Mouse (Mus musculus) layer of hippocampus, postnatal 25 days (tissue): ENCODE measurements at regions not wholly inside any gene's neighbourhood (a gene's known extent, or its start where the extent isn't known, plus 50 kb on each side); places are given as distances from the start of the nearest gene placed in this dataset.

Source experiments
- DNase-seq, 2 experiments: peaks; one replicate each; pipeline ENCODE4 v3.0.0; 2022; ENCODE audit warnings: mixed read lengths in 2 of 2, low spot score in 1 of 2; ENCODE audit errors: extremely low spot score in 1 of 2

DNA sequence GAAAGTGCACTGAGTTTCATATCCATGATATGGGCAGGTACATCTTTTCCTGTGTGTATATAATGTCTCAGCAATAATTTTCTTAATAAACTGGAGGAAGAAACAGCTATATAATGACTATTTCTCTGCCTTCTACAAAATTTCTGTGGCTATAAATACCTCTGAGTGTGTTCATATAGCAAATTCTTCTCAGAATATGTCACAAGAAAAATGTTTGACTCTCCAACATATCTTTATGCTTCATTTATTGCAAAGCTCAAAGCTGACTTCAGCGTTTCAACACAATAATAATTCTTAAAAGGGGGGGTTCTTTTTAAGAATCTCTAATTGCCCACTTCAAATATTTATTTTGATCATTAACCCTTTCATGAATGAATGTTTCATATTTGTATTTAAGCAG, 310.0 kb upstream of the Paip1 start:
- DNase-seq, result no peak

DNA sequence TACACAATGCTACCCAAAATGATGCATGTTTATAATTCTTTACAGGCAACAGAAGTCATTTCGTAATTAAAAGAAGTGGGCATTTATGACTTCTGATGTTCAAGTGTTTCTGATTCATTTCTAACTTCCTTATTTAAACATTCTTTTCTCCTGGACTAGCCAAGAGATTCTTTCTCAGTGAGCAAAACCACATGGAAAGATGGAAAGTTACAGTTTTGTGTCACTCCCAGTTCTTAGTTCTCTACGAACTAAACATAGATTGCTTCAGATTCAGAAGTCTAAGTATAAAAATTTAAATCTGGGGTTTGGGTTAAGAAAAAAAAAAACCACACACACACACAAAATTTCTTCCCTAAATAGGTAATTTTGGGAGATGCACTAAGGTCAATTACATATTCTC, 288.0 kb upstream of the Paip1 start:
- DNase-seq, result no peak

DNA sequence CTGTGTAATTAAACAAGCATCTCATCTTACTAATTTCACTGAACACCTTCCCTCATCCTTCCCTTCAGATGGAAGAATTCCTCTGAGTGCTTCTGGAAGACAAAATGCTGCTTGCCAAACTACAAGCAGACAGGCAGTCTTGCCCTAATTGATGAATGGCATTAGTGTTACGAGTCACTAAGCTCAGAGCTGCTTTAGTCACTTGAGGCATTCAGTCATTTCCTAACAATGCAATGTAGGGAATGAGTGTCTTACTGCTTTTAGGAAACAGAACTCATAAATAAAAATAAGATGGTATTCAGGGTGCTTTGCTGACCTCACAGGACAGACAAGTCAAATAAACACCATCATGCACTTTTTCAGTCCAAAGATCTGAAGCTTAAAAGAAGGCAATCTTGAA, 285.1 kb upstream of the Paip1 start:
- no peak for DNase-seq

DNA sequence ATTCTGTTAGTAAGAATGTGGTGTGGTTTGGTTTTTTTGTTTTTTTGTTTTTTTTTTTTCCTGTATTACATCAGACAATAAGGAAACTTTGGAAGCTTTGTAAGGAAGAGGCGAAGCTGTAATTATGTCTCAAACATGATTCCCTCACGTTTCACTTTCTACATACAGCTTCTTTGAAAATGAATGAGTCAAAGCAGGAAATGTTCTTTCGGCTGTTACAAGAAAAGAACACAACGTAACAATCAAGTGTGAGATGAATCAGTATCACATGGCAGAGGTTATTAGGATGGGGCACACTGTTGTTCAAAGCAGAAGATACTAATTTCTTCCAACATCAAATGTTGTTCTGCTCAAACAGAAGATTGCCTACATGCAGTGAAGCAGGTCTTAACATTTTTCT, 282.7 kb upstream of the Paip1 start:
- no peak for DNase-seq

DNA sequence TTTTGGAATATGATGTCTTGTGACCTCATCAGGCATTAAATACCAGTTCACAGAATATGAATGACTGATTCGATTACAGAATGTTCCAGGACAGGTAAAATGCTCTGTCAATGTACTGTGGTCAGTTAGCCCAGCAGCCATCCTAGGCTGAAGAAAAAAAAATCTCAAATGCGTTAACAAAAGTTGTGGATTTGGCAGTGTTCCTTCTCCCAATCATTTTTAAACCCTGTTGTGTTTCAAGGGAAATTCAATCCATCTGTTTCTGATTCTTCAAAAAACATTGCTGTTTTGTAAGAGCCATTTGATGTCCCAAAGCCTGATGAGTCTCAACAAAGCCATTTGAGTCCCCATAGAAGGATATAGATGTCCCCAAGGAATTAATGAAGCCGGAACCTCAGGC, 280.7 kb upstream of the Paip1 start:
- no peak for DNase-seq

DNA sequence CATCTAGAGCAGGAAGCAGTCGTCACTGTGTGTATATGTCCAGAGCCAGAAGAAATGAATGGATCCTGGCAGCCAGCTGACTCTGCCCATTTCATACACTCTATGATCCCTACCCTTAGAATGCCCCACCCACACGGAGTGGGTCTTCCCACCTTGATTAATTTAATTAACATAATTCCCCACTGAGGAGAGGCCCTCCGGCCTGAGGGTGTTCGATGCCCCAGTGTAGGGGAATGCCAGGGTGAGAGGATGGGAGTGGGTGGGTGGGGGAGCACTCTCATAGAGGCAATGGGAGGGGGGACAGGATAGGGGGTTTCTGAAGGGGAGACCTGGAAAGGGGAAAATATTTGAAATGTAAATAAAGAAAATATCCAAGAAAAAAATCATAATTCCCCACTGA, 279.3 kb upstream of the Paip1 start:
- no peak for DNase-seq

DNA sequence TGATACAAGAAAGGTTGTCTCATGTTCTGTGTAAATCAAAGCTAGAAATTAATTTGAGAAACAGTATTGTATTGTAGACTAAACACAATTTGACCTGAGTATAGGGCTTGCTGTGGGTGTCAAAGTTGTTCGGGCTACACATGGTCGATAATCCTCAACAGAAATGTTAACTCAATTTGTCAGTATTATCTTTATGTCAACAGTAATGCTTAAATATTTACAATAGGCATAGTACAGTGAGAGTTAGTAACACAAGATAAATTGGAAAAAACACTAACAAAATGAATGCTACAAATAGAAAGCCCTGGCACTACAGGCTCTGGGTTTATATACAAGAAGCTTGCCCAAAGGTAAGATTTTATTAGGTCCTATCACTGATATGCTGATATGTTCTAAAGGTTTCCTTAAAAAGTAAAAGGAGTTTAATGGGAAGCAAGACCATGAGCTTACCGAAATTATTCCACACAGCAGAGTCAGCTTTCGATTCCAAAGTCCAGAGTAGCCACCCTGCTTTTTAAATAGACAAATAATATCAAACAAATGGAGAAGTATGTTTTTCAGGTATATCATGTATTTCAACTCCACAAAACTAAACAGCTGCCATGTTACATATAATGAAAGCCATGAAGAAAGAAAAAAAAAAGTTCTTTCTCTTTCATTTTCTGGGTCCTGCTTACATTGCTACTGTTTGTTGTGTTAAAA, 277.4 kb upstream of the Paip1 start:
- no peak for DNase-seq

DNA sequence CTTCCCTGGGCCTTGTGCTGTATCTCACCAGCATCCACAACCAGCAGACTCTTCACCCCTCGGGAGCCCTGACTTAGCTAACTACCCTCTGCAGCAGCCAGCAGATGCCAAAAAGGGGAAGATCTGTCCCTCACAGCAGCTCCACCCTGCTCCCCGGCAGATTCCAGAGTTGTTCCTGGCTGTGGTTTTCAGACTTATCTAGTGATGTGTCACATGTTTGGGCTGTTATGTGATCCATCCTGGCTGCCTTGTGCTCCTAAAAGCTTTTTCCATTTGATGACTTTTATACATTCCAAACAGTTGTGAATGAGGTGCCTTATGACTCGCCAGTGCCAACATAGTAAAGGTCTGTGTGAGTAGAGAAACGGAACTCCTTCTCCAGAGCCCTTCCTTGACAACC, 250.6 kb upstream of the Paip1 start:
- no peak for DNase-seq

DNA sequence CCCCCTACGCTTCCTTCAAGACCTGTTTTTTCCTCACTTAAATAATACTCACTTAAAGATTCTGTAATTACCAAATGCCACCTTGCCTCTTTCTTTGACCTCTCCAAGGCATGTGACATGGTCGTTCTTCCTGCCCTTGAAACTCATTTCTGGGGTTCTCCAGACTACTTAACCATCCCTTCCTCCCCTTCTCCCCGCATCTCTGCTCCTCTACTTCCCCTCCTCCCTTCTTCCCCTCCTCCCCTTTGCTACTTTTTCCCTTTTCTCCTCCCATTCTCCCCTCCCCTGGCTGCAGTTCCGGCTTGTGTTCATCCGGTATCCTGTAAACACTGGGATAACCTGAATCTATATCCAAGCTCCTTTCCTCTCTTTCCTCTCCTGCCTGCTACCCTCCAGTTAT, 250.2 kb upstream of the Paip1 start:
- no peak for DNase-seq

DNA sequence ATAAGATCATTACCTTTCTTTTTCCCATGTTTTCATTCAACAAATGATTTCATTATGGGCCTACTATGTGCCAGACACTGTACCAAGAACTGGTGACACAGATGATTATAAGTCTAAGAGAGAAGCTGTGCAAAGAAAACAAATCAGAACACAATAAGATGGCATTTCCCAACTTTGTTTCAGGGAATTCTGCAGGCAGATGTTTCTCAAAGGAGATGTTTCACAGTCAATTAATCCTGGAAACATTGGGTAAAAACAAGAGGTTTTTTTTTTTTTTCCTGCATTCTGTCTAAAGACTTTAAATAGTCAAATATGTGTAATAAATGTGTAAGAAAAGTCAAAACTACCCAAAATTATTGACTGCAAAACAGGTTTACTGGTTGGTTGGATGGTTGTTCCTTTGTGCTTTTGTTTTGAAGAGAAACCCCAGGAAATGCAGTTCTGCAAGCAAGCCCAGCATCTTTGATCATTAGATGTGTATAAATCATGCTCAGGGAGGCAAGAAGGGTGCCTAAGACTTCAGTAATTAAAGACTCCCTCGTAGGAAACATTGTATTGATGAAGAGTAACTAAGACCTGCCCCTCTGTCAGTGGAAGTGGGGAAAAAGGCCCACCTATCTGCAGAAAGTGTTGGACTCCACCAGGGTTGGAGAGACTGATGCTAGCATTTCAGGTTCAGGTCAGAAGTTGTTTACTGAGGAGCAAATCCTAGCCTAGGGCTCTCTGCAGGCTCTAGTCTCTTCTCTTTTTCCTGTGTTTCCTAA, 249.1 kb upstream of the Paip1 start:
- no peak for DNase-seq

DNA sequence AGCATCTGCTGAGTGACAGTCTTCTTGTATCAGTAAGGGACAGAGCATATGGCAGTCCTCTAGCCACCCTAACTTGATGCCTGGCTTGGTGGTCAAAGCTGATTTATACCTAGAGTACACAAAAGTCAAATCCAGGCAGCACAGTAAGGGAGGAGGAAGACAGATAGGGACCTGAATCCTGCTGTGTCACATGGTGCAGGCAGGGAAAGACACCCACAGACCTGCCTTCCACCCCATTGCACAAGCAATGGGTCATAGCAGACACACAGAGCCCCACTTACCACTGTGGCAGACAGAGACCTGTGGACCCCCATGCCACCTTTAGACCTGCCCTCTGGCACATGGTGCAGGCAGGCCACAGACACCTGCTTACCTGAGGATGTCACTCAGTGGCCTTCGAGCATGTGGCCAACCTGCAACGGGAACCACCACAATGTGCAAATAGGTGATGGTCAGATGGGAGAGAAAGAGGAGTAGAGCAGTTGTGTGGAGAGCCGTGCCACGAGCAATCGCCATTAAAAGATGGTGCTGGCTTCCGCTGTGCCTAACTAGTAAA, 244.0 kb upstream of the Paip1 start:
- DNase-seq, result no peak

DNA sequence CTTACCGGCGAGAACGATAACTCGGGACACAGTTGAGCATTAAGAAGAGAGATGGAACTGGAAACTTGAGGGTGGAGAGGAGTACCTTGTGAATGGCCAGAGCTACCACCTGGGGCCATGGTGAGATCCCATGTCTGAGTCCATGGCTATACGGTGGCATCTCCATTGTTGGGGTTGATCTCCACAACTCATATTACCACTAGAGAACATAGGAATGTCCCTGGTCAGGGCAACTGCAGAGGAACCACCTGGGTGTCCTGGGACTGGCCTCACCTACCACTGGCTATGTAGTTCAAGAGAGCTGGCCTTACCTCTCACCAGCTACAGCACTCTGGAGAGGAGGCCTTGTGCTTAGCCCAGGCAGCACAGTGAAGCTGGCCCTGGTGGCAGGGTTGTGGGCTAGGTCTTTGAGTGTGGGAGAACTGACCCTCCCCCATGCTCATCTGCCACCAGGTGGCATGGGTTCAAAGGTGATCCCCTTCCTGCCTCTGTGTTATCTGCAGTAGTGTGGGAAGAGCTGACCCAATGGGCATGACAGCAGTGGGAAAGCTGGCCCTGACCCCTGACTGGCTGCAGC, 242.7 kb upstream of the Paip1 start:
- DNase-seq, result no peak

DNA sequence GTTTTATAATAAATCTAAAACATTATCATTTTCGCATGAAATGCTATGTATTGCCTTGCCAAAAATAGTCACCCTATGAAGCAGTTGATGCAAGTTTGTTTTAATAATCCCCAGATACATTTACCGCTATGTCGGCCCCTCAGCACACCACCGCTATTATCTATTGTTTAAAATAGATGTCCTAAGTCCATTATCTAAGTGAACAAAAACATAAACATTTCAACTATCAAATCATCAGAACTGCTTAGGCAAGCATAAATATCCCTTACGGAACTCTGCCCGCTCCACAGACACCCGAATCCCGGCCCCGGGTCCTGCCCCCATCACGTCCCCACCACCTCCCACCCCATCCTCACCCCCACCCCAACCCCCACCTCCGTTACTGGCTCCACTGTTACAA, 196.8 kb upstream of the Paip1 start:
- DNase-seq, result no peak

DNA sequence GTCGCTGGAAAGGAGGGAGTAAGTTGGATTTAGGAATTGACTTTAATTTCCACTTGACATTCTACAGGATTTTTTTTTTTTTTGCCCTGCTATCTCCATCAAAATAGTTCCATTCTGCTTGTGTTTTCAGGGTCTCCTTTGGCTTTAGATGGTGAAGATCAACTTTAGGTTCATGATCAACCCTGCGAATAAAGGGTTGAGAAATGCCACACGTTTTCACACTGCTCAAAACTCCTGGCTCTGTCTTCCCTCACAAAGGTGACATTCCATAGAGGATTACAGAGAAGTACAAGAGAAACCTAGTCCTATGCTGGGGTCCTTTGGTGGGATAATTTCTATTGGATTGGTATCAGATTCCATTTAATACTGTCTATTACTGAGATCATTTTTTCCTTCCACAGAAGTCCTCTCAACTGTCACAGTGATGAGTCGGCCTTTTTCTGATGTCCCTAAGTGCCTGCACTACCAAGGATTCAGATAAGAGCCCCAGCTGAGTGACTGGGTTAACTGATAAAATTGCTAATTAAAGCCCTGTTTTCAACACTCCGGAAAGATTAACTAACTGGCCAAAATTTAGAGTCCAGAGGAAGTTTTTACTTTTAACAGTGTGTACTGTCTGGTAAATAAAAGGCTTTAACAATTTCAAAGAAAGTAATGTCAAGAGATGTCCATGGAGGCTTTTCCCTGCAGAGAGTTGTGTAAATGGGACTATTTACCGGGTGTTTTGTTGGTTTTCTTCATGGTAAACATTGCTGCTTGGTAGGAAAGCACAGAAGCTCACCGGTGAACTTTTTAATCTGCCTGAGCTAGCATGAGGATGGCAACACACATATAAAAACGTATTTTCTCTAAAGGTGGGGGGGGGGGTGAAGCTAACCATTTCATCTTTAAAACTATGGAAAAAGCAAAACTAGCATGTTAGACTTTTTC, 196.0 kb upstream of the Paip1 start:
- DNase-seq, result no peak

DNA sequence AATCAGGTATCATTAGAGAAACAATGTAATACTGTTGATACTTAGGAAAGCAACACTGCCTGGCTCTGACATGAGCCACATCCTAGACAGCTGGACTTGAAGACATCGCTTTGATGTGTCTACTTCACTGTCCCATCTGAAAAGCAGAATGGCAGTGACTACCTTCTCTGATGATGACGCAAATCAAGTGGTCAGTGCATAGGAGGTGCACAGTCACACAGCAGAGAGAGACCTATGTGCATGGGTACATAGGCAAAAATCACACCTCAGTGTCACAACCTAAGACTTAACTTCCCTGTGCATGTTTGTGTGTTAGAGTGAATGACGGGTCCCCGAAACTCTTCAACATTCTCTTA, 195.4 kb upstream of the Paip1 start:
- DNase-seq, result no peak

DNA sequence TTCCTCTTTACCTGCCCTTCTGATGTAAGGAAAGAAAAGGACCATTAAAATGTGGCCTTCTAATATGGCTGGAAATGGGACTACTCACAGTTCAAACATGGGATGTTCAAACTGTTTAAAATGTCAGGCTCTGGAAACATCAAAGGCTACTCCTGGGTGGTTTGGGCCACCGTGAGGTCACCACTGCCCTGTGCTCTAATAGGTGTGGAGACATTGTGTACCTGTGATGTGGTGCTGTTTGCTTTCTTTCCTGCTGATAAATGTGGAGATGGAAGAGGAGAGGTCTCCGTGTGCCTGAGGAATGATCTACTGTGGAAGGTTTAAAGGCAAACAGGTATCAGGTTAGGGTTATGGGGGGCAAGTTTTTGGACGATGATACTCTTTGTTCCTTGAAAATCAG, 194.5 kb upstream of the Paip1 start:
- no peak for DNase-seq

DNA sequence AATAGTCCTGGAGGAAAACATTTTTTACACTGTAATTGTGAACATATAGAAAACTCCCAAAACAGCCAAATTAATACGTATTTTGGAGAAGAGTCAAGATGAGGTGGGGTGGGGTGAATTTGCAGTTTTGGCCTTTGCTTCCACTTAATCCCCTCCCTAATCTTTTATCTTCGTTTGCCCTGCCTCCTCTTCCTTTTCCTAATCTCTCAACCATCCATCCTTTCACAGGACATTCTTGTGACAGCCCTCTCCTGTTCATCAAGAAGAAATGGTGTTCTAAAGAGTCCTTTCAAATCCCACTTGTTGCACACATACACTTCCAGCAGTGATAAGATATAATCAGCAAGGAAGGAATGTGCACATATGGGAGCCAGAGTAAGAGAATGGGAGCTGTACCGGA, 186.0 kb upstream of the Paip1 start:
- DNase-seq, result no peak

DNA sequence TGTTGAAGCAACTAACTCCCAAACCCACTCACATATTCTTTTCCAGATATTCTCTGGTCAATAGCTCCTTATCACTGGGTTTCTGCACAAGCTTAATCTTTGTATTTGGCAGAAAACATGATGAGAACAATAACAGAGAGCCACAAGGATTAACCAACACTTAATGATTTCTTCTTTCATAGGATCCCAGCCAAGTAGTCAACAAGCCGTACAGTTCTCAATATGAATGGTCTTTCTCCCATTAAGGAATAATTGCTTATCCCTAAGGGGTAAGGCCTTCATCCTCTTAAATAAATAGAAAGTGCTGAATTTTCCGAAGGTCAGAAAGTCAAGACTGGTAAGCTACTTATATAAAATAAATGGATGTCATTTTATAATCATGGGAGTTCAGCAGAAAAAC, 181.3 kb upstream of the Paip1 start:
- DNase-seq, result no peak

DNA sequence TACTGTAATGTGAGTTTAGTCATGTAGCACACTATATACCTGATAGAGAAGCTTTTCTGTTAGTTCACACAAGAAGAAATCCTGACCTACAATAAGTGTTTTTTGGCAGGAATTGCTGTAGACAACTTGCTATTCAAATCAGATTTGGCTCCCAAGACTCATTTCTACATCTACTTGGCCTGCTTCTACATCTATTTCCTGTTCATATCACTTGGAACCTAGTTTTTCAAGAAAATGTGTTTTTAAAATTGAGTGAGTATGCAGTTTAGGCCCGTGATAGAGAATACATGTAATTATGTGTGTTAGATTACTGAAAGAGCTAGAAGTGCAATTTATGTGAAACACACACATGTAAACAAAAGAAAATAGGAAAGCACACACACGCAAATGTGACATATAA, 176.4 kb upstream of the Paip1 start:
- no peak for DNase-seq

DNA sequence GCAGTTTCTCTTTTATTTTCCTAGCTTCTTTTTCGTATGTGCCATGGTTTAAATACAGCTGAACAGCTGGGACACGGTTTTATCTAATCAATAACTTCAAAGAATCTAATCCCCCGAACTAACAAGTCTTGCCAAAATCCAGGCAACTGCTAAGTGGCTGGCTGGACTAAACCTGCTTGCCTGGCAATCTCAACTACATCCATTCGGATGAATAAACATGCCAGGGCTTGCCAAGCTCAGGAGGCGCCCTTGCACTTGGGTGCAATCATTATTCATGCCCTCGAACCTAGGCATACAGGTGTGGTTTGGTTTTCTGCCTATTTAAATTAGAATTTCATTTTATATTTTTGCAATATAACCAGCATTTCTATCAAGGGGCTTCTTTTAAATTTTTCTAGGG, 172.1 kb upstream of the Paip1 start:
- no peak for DNase-seq

DNA sequence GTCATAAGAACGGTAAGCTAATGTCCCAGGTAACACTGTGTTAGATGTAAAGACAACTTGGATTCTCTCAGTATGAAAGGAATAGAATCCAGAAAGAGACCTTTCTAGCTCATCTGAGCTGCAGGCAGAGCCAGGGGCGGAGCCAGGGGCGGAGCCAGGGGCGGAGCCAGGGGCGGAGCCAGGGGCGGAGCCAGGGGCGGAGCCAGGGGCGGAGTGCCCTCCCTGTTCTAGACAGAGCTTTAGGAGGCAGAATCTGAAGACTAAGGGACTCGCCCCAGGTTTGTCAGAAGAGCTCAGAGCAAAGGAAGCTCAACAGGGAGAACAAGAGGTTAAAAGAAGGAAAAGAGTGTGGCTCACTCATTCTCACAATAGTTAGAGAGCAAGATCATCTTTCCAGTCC, 169.9 kb upstream of the Paip1 start:
- DNase-seq, result no peak
